Mouse (Mus musculus) ovary, postnatal 10 days (tissue): ENCODE data around the gene Carns1.
A peak's percentile ranks its signal among the peaks of the same experiment; 100 is the strongest.

Experiments
- DNase-seq: peaks from one replicate; pipeline ENCODE4 v3.0.0; 2022; ENCODE audit warnings: low spot score

Gene Carns1

DNA sequence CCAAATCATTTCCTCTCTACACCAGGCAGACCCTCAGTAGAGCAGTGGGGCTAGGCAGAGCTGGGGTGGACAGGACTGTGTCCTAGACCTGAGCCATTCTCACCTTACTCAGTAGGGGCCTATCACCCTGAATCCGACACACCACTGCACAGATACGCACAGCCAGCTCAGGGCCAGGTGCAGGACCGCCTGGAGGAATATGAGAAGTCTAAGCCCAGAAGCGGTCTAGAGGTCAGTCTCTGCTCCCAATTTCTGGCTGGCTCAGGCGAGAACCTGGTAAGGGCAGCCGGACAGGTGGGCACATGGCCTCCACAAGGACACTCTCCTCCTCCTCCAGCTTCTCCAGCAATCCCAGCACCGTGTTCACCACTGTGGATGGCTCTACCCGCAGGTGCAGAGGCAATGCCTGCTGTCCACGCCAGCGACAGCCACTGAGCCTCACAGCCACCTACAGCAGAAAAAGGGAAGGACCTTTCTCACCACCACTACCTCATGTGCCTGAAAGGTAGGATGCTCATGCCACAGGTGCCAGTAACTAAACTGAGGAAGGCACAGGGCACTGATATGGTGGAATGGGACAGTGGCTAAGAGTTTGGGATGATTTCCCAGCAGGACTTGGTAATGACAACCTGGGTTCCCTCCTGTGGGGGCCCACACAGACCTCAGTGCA lies 4.4 kb downstream of the Carns1 start:
- DNase-seq = no peak

DNA sequence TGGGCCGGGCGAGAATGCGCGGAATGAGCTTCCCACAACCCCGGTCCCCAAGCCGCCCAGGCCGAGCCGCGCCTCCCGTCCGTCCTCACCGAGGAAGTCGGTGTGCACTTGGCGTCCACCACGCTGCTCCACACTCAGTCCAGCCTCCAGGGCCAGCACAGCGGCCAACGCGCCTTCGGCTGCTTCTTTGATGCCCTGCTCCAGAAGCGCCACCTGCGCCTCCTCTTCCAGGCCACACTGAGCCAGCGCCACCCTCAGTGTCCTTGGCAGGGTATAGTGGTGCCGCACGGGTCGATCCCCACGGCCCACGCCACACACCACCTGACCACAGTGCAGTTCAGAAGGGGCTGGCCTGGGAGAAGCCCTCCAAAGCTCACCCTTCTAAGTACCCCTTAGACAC lies 5.5 kb downstream of the Carns1 start:
- no peak for DNase-seq

DNA sequence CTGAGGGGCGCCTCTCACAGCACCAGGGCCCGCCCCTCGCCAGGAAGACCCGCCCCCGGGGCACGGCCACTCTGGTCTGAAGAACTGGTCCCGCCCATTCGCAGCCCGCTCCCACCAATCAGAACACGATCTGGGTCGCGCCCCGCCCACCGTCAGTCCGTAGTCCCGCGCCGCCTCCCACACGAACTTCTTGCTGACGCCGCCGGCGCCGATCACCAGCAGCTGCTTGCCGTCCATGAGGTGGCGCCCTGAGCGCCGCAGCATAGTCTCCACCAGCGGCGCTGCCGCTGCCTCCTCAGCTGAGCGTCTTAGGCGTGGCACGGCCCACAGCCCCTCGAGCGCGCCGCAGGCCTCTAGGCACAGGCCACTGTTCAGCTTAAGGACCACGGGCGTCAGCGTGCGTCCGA lies 5.9 kb downstream of the Carns1 start:
- DNase-seq = peak; percentile 96

DNA sequence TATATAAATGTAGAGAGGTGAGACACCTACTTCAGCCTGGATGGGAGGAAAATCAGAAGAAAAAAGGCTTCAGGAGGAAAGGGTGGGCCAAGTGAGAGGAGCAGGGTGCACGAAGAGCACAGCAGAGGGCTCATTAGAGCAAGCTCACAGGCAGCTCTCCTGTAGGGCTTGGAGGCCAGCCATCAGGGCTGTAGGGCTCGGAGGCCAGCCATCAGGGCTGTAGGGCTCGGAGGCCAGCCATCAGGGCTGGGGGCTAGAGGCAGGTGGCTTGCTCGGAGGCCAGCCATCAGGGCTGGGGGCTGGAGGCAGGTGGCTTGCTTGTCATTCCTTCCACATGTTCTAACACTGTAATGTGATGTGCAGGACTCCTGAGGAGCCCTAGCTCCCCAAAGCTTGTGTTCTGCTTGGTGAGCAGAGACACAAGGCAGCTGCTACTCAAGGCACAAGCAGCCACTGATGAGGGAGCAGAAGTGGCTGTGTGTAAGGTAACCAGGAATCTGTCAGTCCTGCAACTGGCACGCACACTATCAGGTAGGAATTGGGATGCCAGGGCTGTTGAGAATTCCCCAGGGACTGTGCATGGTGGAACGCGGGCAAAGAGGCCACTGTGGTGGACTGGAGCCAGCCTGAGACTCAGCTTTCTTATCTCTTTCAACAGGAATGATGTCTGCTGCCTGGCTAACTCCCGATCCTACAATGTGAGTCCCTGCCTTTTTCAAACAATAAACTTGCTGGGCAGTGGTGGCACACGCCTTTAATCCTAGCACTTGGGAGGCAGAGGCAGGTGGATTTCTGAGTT lies 8.4 kb downstream of the Carns1 start:
- DNase-seq = no peak

DNA sequence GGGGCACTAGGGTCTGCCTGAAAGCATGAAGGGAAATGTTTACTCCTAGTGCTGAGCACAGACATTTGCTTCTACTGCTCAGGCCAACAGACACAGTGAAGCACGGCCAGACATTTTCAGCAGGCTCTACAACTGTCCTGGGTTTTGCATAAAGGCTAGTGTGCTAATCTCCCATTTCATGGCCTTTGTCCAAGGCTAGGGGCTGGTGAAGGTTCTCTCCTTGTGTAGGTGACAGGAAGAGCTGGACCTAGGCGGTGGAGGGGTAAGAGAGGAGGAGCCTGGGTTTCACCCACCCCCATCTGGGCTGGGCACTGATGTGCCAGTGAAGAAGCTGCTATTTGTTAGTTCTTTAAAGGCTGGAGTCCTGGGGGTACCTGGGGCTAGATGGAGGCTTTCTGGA lies 10.6 kb downstream of the Carns1 start:
- no peak for DNase-seq

DNA sequence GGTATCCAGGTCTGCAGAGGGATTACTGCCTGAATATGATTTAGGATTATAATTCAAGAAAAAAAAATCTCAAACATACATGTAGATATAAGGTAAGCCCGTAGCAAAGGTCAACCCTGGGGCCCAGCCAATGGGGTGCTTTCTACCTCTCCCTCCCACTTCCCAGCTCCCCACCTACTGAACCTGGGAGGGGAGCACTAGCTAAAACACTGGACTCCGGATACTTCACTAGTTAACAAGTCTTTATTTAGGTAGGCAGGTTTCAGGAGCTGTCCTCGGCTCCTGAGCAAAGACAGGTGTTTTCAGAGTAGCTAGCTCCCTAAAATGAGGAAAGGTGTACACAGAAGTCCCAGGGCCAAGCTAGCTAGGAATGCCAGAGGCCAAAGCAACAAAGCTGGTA lies 11.2 kb downstream of the Carns1 start:
- DNase-seq = no peak

DNA sequence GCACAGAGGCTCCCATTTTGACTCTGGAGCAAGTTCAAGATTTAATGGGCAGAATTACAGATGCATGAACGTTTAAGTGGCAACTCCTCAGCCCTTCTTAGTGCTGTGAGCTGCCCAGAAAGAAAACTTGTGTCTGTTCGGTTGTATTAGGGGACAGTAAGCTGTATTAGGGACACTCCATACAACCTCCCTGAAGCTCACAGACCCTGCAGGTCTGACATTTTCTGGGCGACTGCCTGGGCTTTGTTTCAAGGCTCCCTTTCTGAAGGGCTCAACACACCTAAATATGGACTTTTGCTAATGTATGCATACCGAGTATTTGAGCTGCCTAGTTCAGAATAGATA lies 11.8 kb downstream of the Carns1 start:
- DNase-seq = no peak

DNA sequence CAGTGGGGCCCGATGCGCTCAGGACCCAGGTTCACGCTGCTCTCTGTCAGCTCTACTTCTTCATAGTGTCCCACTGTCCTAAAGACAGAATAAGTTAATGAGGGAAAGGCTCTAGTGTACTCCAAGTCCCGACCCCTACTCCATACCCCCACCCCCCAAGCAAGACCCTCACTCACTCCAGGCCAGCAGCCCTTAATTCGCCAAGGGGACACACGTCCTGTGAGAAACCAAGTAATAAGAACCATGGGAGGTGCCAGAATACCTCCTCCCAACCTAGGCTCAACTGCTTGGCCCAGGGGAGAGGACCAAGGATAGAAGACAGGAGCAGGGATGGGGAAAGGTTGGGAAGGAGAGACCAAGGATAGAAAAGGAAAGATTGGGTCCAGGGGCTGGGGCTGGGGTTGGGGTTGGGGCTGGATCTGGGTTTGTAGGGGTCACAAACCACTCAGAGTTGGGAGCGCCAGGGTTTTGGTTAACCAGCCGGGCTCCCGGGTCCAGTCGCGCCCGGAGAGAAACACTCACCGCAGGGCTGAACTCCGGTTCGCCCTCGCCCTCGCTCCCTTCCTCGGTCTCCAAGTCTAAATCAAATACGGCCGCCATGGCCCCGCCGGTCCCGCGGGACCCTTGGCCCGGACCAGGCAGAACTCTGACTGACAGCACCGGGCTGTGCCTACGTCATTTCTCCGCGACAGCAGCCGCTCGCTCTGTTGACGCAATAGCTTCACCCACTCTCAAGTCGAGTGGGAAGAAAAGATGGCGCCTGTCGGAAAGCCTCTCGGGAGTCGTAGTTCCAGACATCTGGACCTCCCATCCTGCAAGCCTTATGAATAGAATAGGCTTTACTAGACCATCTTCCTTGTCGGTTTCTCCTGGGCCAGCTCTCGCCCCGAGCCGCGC lies 12.4 kb downstream of the Carns1 start, which contains the start of gene Rps6kb2:
Rps6kb2 (minus strand) TSS at position 709 of the 897 bp plus-strand sequence.
- DNase-seq = peak; percentile 91

DNA sequence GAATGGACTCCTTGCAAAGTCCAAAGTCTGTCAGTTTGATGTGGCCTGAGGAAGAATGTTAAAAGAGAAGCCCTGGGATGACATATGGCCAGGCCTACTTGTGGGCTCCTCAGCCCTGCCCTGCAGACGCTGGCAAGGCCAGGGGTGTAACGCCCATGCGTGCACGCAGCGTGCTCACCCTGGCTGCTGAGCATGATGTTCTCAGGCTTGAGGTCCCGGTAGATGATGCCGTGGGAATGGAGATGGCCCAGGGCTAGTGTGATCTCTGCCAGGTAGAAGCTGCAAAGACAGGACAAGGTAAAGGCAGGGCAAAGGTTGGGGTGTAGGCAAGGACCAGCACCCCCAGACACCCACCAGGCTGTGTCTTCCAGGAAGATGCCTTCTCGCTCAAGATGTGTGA lies 16.2 kb downstream of the Carns1 start:
- no peak for DNase-seq

DNA sequence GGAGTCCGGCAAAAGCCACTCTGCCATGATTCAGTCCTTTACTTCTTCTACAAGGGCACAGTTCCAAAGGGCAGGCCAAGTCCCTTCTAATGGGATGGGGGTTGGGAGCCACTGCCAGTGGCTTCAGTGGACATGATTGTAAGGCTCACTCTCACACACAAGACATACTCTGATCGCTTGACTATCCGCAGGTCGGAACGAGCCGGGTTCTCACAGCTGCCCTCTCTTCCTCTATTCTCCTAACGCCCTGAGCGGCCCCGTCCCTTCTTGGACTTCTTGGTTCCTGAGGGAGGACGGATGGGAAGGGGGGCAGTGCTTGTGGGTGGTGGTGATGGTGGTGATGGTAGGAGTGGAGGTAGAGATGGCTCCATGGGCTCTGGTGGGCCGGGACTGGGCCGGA lies 18.5 kb downstream of the Carns1 start:
- DNase-seq = no peak

DNA sequence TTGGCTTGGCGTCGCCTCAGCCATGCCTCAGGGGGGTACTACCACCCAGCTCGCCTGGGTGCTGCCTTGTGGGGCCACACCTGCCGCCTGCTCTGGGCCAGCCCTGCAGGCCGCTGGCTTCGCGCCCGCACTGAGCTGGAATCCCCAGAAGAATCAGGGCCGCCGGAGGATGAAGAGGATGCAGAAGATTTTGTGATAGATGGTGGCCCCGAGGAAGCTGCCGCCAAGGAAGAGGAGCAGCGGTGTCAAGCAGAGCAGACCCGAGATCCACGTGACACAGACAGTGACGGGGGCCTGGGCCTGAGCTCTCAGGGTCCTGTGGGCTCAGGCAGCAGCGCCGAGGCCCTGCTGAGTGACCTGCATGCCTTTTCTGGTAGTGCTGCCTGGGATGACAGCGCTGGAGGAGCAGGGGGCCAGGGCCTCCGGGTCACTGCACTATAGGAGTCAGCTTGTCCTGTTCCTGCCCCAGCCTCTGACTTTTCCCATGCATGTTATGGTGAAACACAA lies 19.2 kb downstream of the Carns1 start:
- no peak for DNase-seq

DNA sequence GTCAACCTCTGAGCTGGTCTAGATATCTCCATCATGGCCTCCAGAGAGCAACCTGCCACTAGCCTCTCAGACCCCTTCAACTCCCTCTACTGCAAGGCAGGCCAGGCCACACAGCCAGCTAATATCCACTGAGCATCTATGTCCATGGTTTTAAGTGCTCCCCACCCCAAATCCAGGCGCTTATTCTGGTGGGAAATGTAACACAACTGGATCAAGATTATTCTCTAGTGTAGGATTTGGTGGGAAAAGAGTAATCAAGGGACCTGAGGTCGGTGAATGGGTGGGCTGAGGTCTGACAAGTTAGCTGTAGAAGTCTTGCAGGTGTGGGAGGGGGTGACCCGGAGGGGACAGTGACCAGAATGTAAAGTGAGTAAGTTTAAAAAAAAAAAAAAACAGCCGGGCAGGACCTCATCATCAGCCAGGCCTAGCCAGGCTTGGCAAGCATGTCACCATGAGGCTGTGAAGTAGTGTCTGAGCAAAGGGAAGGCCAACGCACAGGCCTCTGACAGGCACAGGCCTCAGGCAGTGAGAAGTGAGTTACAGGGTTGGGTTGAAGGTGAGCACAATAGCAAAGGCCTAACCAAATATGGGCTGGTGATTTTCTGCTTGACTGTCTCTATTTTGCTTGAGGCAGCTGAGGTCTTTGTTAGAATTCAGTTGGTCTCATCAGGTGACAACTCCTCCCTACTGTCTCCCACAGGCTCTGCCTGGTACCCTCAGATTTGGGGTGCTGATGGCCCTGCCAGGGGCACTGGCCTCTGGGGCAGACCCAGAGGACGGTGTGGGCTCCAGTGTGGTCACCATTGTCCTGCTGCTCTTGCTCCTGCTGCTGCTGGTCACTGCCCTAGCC lies 19.8 kb downstream of the Carns1 start:
- no peak for DNase-seq

DNA sequence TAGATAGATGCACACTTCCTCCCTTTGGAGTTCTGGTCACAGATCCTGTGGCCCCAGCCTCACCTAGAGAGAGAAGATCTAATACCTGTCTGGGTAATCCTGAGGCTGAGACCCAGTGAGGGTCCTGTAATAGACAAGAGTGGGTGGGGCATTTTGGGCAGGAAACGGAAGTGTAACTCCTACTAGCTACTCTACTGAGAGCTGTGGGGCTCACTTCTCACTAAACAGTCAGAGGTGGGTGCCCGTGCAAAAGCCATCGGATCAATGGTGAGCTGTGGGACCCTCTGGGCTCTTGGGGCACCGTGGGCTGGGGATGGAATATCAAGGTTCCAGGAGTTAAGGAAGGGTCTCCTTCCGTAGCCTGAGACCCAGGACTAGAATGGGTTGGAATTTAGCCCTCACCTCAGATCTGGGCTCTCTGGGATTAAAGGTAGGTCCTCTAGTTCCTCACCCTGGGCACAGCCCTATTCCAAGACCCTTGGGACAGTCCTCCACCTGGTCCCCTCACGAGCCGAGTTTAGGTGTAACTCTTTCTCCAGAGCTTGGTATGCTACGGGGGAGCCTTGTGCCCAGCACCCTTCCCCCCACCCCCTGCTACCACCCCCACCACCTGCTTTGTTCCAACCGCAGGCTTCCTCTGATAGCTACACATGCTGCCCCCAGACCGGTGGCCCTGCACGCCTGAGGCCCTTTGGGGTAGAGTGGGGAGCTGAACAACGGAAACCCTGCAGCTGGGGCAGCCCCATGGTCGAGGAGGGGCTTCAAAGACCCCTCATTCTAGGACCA lies 20.6 kb downstream of the Carns1 start:
- no peak for DNase-seq

DNA sequence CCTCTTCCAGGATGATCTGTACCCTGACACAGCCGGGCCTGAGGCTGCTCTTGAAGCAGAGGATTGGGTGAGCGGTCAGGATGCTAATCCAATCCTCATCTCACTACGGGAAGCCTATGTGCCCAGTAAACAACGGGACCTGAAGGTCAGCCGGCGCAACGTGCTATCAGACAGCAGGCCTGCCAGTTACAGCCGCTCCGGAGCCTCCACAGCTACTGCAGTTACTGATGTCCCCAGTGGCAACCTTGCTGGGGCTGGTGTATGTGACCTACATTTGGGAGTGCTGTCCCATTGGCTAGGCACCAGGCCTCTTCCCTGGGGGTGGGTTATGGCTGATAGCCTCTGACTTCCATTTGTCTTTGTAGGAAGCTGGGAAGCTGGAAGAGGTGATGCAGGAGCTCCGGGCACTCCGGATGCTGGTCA lies 22.0 kb downstream of the Carns1 start, which contains the start of gene Ptprcap:
Ptprcap (plus strand) TSS at position 373 of the 423 bp plus-strand sequence.
- no peak for DNase-seq

DNA sequence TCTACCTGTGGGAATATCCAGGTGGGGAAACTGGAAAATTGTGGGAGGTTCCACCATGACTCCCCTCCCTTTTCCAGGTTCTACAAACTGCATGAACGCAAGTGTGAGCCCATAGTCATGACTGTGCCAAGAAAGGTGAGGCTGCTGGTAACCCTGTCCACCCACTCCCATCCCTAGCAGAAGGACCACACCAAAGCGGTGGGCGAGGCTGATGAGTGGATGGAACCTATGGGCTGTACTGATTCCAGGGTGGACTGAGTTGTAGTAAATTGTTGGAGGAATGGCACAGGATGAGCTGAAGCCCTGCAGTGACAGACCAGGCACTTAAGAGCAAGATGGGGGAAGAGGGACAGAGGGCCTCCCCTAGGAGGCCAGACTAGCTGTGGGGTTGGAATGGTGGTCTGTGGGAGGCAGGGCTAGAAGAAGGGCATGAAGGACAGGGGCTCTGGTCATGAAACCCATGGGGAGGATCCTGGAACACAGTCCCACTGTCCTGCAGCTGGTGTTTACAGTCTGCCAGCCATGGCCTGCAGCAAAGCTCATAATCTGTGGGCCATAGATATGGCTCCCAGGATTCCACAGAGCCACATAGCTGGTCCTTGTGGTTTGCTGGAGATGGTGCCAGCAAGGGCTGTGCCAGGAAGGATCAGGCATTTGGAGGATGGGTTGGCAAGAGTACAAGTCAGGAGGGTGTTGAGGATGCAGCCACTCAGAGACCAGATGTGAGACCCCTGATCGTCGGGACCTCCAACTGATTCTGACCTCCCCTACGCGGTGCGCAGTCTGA lies 22.6 kb downstream of the Carns1 start:
- no peak for DNase-seq

DNA sequence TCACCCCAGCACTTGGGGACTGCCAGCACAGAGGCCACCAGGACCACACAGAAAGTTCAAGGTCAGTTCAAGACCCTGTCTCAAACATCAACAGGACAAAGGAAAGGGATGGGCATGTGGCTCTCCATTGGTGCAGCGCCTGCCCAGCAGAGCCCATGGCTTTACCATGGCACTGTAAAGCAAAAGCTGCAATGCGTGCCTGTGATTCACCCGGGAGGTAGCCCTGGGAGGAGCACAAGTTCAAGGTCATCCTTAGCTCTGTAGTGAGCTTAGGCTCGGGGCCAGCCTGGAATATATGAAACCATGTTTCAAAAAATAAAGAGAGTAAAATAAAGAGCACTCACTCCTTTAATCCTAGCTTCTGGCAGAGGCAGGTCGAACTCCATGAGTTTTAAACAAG lies 23.4 kb downstream of the Carns1 start:
- DNase-seq = no peak

DNA sequence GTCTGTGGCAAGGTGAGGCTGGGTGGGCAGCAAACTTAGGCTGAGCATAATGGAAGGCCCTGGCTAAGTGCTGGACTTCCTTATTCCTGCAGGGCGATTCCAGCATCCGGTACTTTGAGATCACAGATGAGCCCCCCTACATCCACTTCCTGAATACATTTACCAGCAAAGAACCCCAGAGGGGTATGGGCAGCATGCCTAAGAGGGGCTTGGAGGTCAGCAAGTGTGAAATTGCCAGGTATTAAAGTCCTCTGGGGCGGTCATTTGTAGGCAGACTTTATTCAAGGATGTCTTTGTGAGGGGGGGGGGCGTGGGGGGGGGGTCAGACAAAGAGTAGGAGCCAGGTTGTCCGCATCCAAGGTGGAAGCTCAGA lies 23.8 kb downstream of the Carns1 start:
- no peak for DNase-seq

DNA sequence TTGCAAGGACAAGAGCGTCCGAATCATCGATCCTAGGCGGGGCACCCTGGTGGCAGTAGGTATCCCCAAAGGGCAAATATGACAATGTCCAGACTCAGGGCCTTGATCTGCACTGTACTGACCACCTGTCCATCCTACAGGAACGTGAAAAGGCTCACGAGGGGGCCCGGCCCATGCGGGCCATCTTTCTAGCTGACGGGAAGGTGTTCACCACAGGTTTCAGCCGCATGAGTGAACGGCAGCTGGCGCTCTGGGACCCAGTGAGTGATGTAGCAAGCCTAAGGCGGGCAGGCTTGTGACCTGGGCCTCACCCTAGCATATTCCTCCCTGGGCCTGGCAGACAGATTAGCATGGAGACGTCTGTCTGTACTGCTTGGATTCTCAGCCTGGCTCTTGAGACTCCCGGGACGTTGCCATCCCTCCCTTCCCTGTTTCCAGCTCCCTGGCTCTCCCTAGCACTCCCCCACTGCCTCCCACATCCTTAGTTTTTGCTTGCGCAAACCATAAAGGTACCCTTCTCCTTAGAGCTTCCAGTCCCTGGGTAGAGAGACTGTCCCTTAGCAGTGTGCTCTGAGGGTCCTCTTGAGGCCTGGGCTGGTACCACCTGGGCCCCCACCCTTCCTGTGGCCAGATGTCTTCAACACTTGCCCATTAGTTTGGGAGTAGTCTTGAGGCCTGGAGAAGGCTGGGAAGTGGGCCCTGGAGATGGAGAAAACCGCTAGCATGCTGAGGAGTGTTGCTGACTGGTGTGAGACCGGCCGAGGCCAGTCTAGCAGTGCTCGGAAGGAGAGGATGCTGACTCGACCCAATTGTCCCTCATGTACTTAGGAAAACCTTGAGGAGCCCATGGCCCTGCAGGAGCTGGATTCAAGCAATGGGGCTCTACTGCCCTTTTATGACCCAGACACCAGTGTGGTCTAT lies 24.5 kb downstream of the Carns1 start:
- no peak for DNase-seq
